Mouse (Mus musculus): ENCODE measurements around the gene Asgr1. TPM values are rescaled to one million over a fixed set of nuclear protein-coding genes. Genes with fewer than 3 reads are reported as not detected.

Asgr1 gene
- total and polyA plus RNA-seq, 3 experiments = 0.31 TPM; not detected in 2

GRCm38 (mm10) chr11:70014880-70015558 lies 38.9 kb upstream of the Asgr1 start, which contains the start of gene Acadvl:
Acadvl (minus strand) TSS chr11:70015411.
- Histone ChIP-seq H3K4me1 (ENCODE audit: control insufficient read depth in 1 of 2, insufficient read depth in 2 of 2, low read length in 2 of 2) (peaks cover 6 to 30% of the 10 kb centered on the region in 2 experiments), H3K4me3 (ENCODE audit: control insufficient read depth in 1 of 2, insufficient read depth in 1 of 2, low read depth in 2 of 2, low read length in 2 of 2) (peak within 1 kb of the TSS; percentile 82 to 86), H3K9ac (ENCODE audit: control insufficient read depth, low read depth, low read length, poor library complexity, severe bottlenecking) (peak within 1 kb of the TSS; percentile 84), H3K27me3 (ENCODE audit: control insufficient read depth in 1 of 2, insufficient read depth in 2 of 2, low read length in 2 of 2) (no peaks in the 10 kb centered on the region), H3K36me3 (ENCODE audit: control insufficient read depth in 1 of 2, insufficient read depth in 2 of 2, low read length in 2 of 2) (peaks cover 0 to 32% of the 10 kb centered on the region in 2 experiments; a peak in 2 of 4 replicates), H3K79me2 (ENCODE audit: control insufficient read depth, insufficient read depth, low read length, poor library complexity) (peaks cover 20% of the 10 kb centered on the region), H3K27ac (ENCODE audit: control insufficient read depth, low read depth, low read length) (peak within 1 kb of the TSS; percentile 22), H3K9me3 (replicated peaks; ENCODE audit: insufficient read depth, low read length) (no peaks in the 10 kb centered on the region)
- peak; percentile 95 for DNase-seq (ENCODE audit: low read depth, low spot score)
- TF ChIP-seq MYB (IDR thresholded peaks at IDR 0.05; ENCODE audit: low read depth, low read length) (no peak), CHD1 (IDR thresholded peaks at IDR 0.05; ENCODE audit: low read depth, low read length) (no peak), NRF1 (IDR thresholded peaks at IDR 0.05; ENCODE audit: insufficient read depth, low read depth, low read length, poor library complexity, severe bottlenecking) (peak; percentile 42; the same call in 1 of the 2 replicates), ZNF384 (IDR thresholded peaks at IDR 0.05; ENCODE audit: low read depth, low read length) (peak; percentile 26; the same call in 1 of the 2 replicates), RAD21 (IDR thresholded peaks at IDR 0.05; ENCODE audit: low read depth, low read length) (no peak; the same call in none of the 2 replicates), SMC3 (IDR thresholded peaks at IDR 0.05; ENCODE audit: low read depth, low read length) (peak; percentile 40; the same call in 1 of the 2 replicates), NELFE (IDR thresholded peaks at IDR 0.05; ENCODE audit: low read depth, low read length) (peak; percentile 84), SIN3A (IDR thresholded peaks at IDR 0.05; ENCODE audit: low read length) (peak; percentile 83), E2F4 (IDR thresholded peaks at IDR 0.05; ENCODE audit: borderline replicate concordance, low read depth, low read length) (no peak), JUND (IDR thresholded peaks at IDR 0.05; ENCODE audit: low read depth, low read length) (no peak), ELF1 (IDR thresholded peaks at IDR 0.05; ENCODE audit: low read depth, low read length) (peak; percentile 64), MAX (IDR thresholded peaks at IDR 0.05; ENCODE audit: low read length) (peak; percentile 41; the same call in 1 of the 2 replicates), GABPA (IDR thresholded peaks at IDR 0.05; ENCODE audit: low read depth, low read length) (0 out of 2 replicates have a peak, but pooled peaks have one; percentile 19), GATA1 (IDR thresholded peaks at IDR 0.05; ENCODE audit: low read depth, low read length) (no peak), MEF2A (IDR thresholded peaks at IDR 0.05; ENCODE audit: extremely low read depth, insufficient replicate concordance, low read depth, low read length, poor library complexity, severe bottlenecking) (no peak), CTCF (IDR thresholded peaks at IDR 0.05 in 2 of 3, conservative IDR thresholded peaks at IDR 0.05 in 1 of 3; ENCODE audit: control insufficient read depth in 1 of 3, insufficient read depth in 1 of 3, low read depth in 2 of 3, low read length in 3 of 3, poor library complexity in 1 of 3, severe bottlenecking in 1 of 3) (peak; percentile 40 to 59 (median 50); a peak in 5 of 6 replicates), TCF12 (IDR thresholded peaks at IDR 0.05; ENCODE audit: low read depth, low read length) (peak; percentile 67), HCFC1 (IDR thresholded peaks at IDR 0.05; ENCODE audit: low read depth, low read length) (peak; percentile 98), ZKSCAN1 (IDR thresholded peaks at IDR 0.05; ENCODE audit: low read depth, low read length) (no peak; the same call in 1 of the 2 replicates), ZC3H11A (IDR thresholded peaks at IDR 0.05; ENCODE audit: low read depth, low read length) (no peak), KAT2A (conservative IDR thresholded peaks at IDR 0.05; ENCODE audit: low read depth, low read length) (peak; percentile 90), BHLHE40 (IDR thresholded peaks at IDR 0.05; ENCODE audit: borderline replicate concordance, low read depth, low read length) (no peak), TBP (IDR thresholded peaks at IDR 0.05; ENCODE audit: low read depth, low read length) (peak; percentile 69), RCOR1 (IDR thresholded peaks at IDR 0.05; ENCODE audit: low read depth, low read length) (no peak), POLR2AphosphoS2 (IDR thresholded peaks at IDR 0.05; ENCODE audit: low read length) (peak; percentile 97), MAZ (IDR thresholded peaks at IDR 0.05; ENCODE audit: low read depth, low read length) (peak; percentile 85; the same call in 1 of the 2 replicates), MYC (IDR thresholded peaks at IDR 0.05; ENCODE audit: low read depth, low read length) (no peak), MAFK (IDR thresholded peaks at IDR 0.05; ENCODE audit: borderline replicate concordance, low read depth, low read length) (no peak), POLR2AphosphoS5 (IDR thresholded peaks at IDR 0.05; ENCODE audit: borderline replicate concordance, low read depth, low read length) (no peak), USF2 (IDR thresholded peaks at IDR 0.05; ENCODE audit: borderline replicate concordance in 1 of 2, insufficient read depth in 1 of 2, low read depth in 1 of 2, low read length in 2 of 2) (no peak), MXI1 (IDR thresholded peaks at IDR 0.05; ENCODE audit: low read depth, low read length) (peak; percentile 85), ZMIZ1 (IDR thresholded peaks at IDR 0.05; ENCODE audit: low read depth, low read length) (peak; percentile 82; the same call in 1 of the 2 replicates), ETS1 (IDR thresholded peaks at IDR 0.05; ENCODE audit: low read depth, low read length) (no peak), POLR2A (IDR thresholded peaks at IDR 0.05; ENCODE audit: control insufficient read depth in 1 of 2, insufficient read depth in 1 of 2, low read depth in 1 of 2, low read length in 2 of 2, poor library complexity in 1 of 2) (peak in 1 of 2 experiments; percentile 87; a peak in 2 of 4 replicates), CHD2 (IDR thresholded peaks at IDR 0.05; ENCODE audit: low read length) (no peak), USF1 (IDR thresholded peaks at IDR 0.05; ENCODE audit: low read depth, low read length) (peak; percentile 50)
